Mouse (Mus musculus) gastrocnemius, postnatal 10 days (tissue): Measurements from ENCODE around the gene Naa30. TPM values are rescaled to one million over a fixed set of nuclear protein-coding genes. Genes with fewer than 3 reads are reported as not detected.
"Not testable (repeated sequence)": the region's sequence is repeated elsewhere in the genome, so short reads cannot be mapped to it uniquely, and the experiment has no call there.

Experiments used
- DNase-seq: peaks from one replicate; pipeline ENCODE4 v3.0.0; 2021; ENCODE audit warnings: mixed read lengths
- long read RNA-seq, 2 experiments: library from polyadenylated mRNA; stranded (forward); transcript quantifications; one replicate each; pipeline ENCODE4 v2.0.0; 2021
- total RNA-seq, 2 experiments: library from RNA; stranded (reverse); gene quantifications; 2 replicates each; pipeline ENCODE4 v1.2.3; 2021

The Naa30 gene
- 10 to 100 TPM; 20.9 to 24.9 TPM for total RNA-seq
- long read RNA-seq, experiment 1, full-length matches to known transcripts = 44 of 49 reads
- long read RNA-seq, experiment 1, partial matches to known transcripts = 4 of 49 reads
- long read RNA-seq, experiment 1, other reads (novel, unspliced or antisense) = 1 of 49 reads
- long read RNA-seq, experiment 2, full-length matches to known transcripts = 41 of 47 reads
- long read RNA-seq, experiment 2, partial matches to known transcripts = 3 of 47 reads
- long read RNA-seq, experiment 2, other reads (novel, unspliced or antisense) = 3 of 47 reads

GRCm38 (mm10) chr14:49171867-49172581 lies at the start of gene Naa30:
Gene Naa30 (plus strand): TSS chr14:49172226.
- peak; percentile 92 for DNase-seq

- DNase-seq = no peak
These were observed 44.8 kb upstream of the Naa30 start for GRCm38 (mm10) chr14:49127162-49127779.

- no peak for DNase-seq
These were observed 43.3 kb upstream of the Naa30 start for GRCm38 (mm10) chr14:49128544-49129263.

- DNase-seq = no peak
These were observed 39.6 kb upstream of the Naa30 start for GRCm38 (mm10) chr14:49132391-49132790.

GRCm38 (mm10) chr14:49138171-49138570 lies 33.9 kb upstream of the Naa30 start:
- DNase-seq = no peak

GRCm38 (mm10) chr14:49140756-49141155 lies 31.3 kb upstream of the Naa30 start:
- DNase-seq = no peak

- peak; percentile 75 for DNase-seq
These were observed 18.2 kb upstream of the Naa30 start for GRCm38 (mm10) chr14:49153801-49154200.

GRCm38 (mm10) chr14:49155572-49155971 lies 16.5 kb upstream of the Naa30 start:
- no peak for DNase-seq

- DNase-seq = no peak
These were observed 13.7 kb upstream of the Naa30 start for GRCm38 (mm10) chr14:49158143-49158925.

- DNase-seq = no peak
These were observed 740 bp upstream of the Naa30 start for GRCm38 (mm10) chr14:49171286-49171685.

GRCm38 (mm10) chr14:49172582-49172988 lies 559 bp downstream of the Naa30 start:
- DNase-seq = peak; percentile 63

- DNase-seq = no peak
These were observed 1.5 kb downstream of the Naa30 start for GRCm38 (mm10) chr14:49173290-49174135.

- no peak for DNase-seq
These were observed 7.7 kb downstream of the Naa30 start for GRCm38 (mm10) chr14:49179736-49180135.

GRCm38 (mm10) chr14:49186270-49186669 lies 14.2 kb downstream of the Naa30 start:
- DNase-seq = no peak

GRCm38 (mm10) chr14:49197031-49197527 lies 25.1 kb downstream of the Naa30 start:
- DNase-seq = no peak

- no peak for DNase-seq
These were observed 29.2 kb downstream of the Naa30 start for GRCm38 (mm10) chr14:49201073-49201778.

- not testable (repeated sequence) for DNase-seq
These were observed 38.2 kb downstream of the Naa30 start for GRCm38 (mm10) chr14:49210215-49210614.

GRCm38 (mm10) chr14:49218677-49219076 lies 46.7 kb downstream of the Naa30 start:
- DNase-seq = no peak

GRCm38 (mm10) chr14:49219466-49220022 lies 47.5 kb downstream of the Naa30 start:
- not testable (repeated sequence) for DNase-seq

- DNase-seq = no peak
These were observed 49.7 kb downstream of the Naa30 start for GRCm38 (mm10) chr14:49221771-49222170.
